Mouse (Mus musculus) gastrocnemius, postnatal 14 days (tissue): ENCODE measurements around the gene Cherp. TPM values are rescaled to one million over a fixed set of nuclear protein-coding genes. Genes with fewer than 3 reads are reported as not detected.

Source experiments
- DNase-seq: peaks from one replicate; pipeline ENCODE4 v3.0.0; 2021; ENCODE audit warnings: mixed read lengths
- intact Hi-C: fragments of 180-260 bp; cut with DNase I; formaldehyde crosslinking; loops from one replicate; pipeline ENCODE4 v1.15.1; 2025; ENCODE audit warnings: low total_unique reads
- total RNA-seq, 2 experiments: library from RNA; stranded (reverse); gene quantifications; 2 replicates each; pipeline ENCODE4 v1.2.3; 2021

Gene Cherp
- total RNA-seq, 2 experiments from 2014 or later, result 23.0 to 26.5 TPM

- intact Hi-C loops, result loop anchor here (10.0 kb wide), 1 partner anchor 54 kb away; the partner anchor contains the start of gene Med26
- no peak for DNase-seq
Measured at GRCm38 (mm10) chr8:72491017-72491416, 16.0 kb upstream of the Cherp start.

GRCm38 (mm10) chr8:72487014-72487413 is 12.0 kb upstream of the Cherp start:
- no peak for DNase-seq
- intact Hi-C loops, result no loop called here

GRCm38 (mm10) chr8:72485456-72486199 is 10.6 kb upstream of the Cherp start:
- intact Hi-C loops, result no loop called here
- peak; percentile 42 for DNase-seq

GRCm38 (mm10) chr8:72470684-72471083 is 4.3 kb downstream of the Cherp start:
- DNase-seq, result no peak
- intact Hi-C loops, result no loop called here

- DNase-seq, result no peak
- intact Hi-C loops, result no loop called here
Measured at GRCm38 (mm10) chr8:72469984-72470383, 5.0 kb downstream of the Cherp start.

- intact Hi-C loops, result no loop called here
- DNase-seq, result no peak
Measured at GRCm38 (mm10) chr8:72469243-72469642, 5.8 kb downstream of the Cherp start.

- intact Hi-C loops, result no loop called here
- no peak for DNase-seq
Measured at GRCm38 (mm10) chr8:72464211-72464610, 10.8 kb downstream of the Cherp start.

- intact Hi-C loops, result no loop called here
- DNase-seq, result no peak
Measured at GRCm38 (mm10) chr8:72459881-72460533, 15.0 kb downstream of the Cherp start.

GRCm38 (mm10) chr8:72458457-72458856 is 16.6 kb downstream of the Cherp start:
- intact Hi-C loops, result no loop called here
- no peak for DNase-seq

GRCm38 (mm10) chr8:72457806-72458205 is 17.2 kb downstream of the Cherp start:
- intact Hi-C loops, result no loop called here
- DNase-seq, result no peak

- no peak for DNase-seq
- intact Hi-C loops, result no loop called here
Measured at GRCm38 (mm10) chr8:72455317-72455716, 19.7 kb downstream of the Cherp start.

GRCm38 (mm10) chr8:72453904-72454303 is 21.1 kb downstream of the Cherp start:
- intact Hi-C loops, result no loop called here
- no peak for DNase-seq

GRCm38 (mm10) chr8:72451516-72451915 is 23.5 kb downstream of the Cherp start:
- intact Hi-C loops, result no loop called here
- DNase-seq, result no peak

- intact Hi-C loops, result no loop called here
- DNase-seq, result no peak
Measured at GRCm38 (mm10) chr8:72445071-72445470, 30.0 kb downstream of the Cherp start.

- no peak for DNase-seq
- intact Hi-C loops, result no loop called here
Measured at GRCm38 (mm10) chr8:72443994-72444350, 31.1 kb downstream of the Cherp start.

GRCm38 (mm10) chr8:72443338-72443993 is 31.6 kb downstream of the Cherp start, which contains the start of the genes Calr3 and 1700030K09Rik:
Gene Calr3 (minus strand): TSS chr8:72443870.
Gene 1700030K09Rik (plus strand): TSS chr8:72443880.
- intact Hi-C loops, result no loop called here
- DNase-seq, result peak; percentile 99

GRCm38 (mm10) chr8:72438248-72439015 is 36.6 kb downstream of the Cherp start:
- no peak for DNase-seq
- intact Hi-C loops, result no loop called here

- no peak for DNase-seq
- intact Hi-C loops, result no loop called here
Measured at GRCm38 (mm10) chr8:72434952-72435351, 40.1 kb downstream of the Cherp start.

- intact Hi-C loops, result no loop called here
- no peak for DNase-seq
Measured at GRCm38 (mm10) chr8:72429676-72430075, 45.4 kb downstream of the Cherp start.

- intact Hi-C loops, result no loop called here
- no peak for DNase-seq
Measured at GRCm38 (mm10) chr8:72422926-72423325, 52.1 kb downstream of the Cherp start.
